Mouse (Mus musculus) layer of hippocampus, postnatal 14 days (tissue): ENCODE data around the gene Trem2. TPM values are rescaled to one million over a fixed set of nuclear protein-coding genes. Genes with fewer than 3 reads are reported as not detected.

Source experiments
- DNase-seq, 2 experiments: peaks; one replicate each; pipeline ENCODE4 v3.0.0; 2021 to 2022; ENCODE audit warnings: low spot score in 2 of 2, mixed read lengths in 1 of 2
- total RNA-seq, 2 experiments: library from RNA; stranded (reverse); gene quantifications; 2 replicates each; pipeline ENCODE4 v1.2.3; 2021

Gene Trem2
- total RNA-seq, 2 experiments from 2014 or later = 7.6 to 8.1 TPM

DNA sequence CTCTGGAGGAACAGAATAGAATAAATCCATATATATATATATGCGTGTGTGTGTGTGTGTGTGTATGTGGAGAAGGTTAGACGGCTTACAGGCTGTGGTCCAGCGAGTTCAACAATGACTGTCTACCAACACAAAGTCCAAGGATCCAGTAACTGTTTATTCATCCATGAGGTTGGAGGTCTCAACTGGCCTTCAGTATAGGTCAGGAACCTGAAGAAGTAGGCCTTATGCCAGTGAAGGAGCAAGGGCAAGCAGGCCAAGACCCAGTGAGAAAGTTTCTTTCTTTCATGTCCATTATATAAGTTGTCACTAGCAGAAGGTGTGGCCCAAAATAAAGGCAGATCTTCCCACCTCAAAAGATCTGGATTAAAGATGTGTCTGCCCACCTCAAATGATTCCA lies 56.5 kb downstream of the Trem2 start:
- no peak for DNase-seq

Other genes with a start within 250 kb of the Trem2 start
- not detected for gene 9830107B12Rik, start 200.1 kb upstream of the Trem2 start, total RNA-seq
- gene A530064D06Rik, start 179.1 kb upstream of the Trem2 start, total RNA-seq = not detected
- gene Trem1, start 113.6 kb upstream of the Trem2 start, total RNA-seq = not detected
- not detected for gene Trem3, start 98.6 kb upstream of the Trem2 start, total RNA-seq
- not detected for gene Treml4, start 82.1 kb upstream of the Trem2 start, total RNA-seq
- gene Treml2, start 46.9 kb upstream of the Trem2 start, total RNA-seq = under 1 TPM; 0.19 to 0.48 TPM
- not detected for gene B430306N03Rik, start 30.3 kb upstream of the Trem2 start, total RNA-seq
- under 1 TPM in 1 of 2 experiments, not detected in 1; 0.44 TPM for gene Treml1, start 13.5 kb downstream of the Trem2 start, total RNA-seq
- 10 to 100 TPM; 30.3 to 42.0 TPM for gene Nfya, start 63.5 kb downstream of the Trem2 start, total RNA-seq
- gene Oard1, start 63.6 kb downstream of the Trem2 start, total RNA-seq = 10 to 100 TPM; 10.7 to 11.2 TPM
- under 1 TPM; 0.30 to 0.45 TPM for gene Apobec2, start 86.5 kb downstream of the Trem2 start, total RNA-seq
- gene Tspo2, start 105.1 kb downstream of the Trem2 start, total RNA-seq = under 1 TPM in 1 of 2 experiments, not detected in 1; 0.79 TPM
- 1 to 10 TPM in 1 of 2 experiments, under 1 TPM in 1; 0.36 to 1.0 TPM for gene Unc5cl, start 108.5 kb downstream of the Trem2 start, total RNA-seq